Mouse (Mus musculus) heart, embryonic 11.5 days (tissue): ENCODE data around the gene Wdr47. TPM values are rescaled to one million over a fixed set of nuclear protein-coding genes. Genes with fewer than 3 reads are reported as not detected.

Experiments used
- ATAC-seq: fragments of 200-750 bp; cut with Nextera tagmentation; replicated peaks from 2 replicates; pipeline ENCODE4 v1.8.0; 2017; ENCODE audit warnings: moderate library complexity; ENCODE audit not compliant: insufficient number of reproducible peaks, low FRiP score, low TSS enrichment
- H3K27ac ChIP-seq: fragments of 300-500 bp; sonication (generic); 2 replicates; pipeline ENCODE4 v1.5.1; 2014; ENCODE audit warnings: mild to moderate bottlenecking, low read depth, low read length
- H3K27me3 ChIP-seq: fragments of 300-500 bp; sonication (generic); 2 replicates; pipeline ENCODE4 v1.6.1; 2014; ENCODE audit warnings: mild to moderate bottlenecking, low read length, mixed read lengths; ENCODE audit not compliant: control insufficient read depth, insufficient read depth
- H3K36me3 ChIP-seq: fragments of 300-500 bp; sonication (generic); 2 replicates; pipeline ENCODE4 v1.6.1; 2014; ENCODE audit warnings: mild to moderate bottlenecking, low read length, moderate library complexity, mixed read lengths; ENCODE audit not compliant: control insufficient read depth, insufficient read depth
- H3K4me1 ChIP-seq: fragments of 300-500 bp; sonication (generic); 2 replicates; pipeline ENCODE4 v1.6.1; 2014; ENCODE audit warnings: low read length; ENCODE audit not compliant: control insufficient read depth, insufficient read depth
- H3K4me2 ChIP-seq: fragments of 300-500 bp; sonication (generic); 2 replicates; pipeline ENCODE4 v1.6.1; 2014; ENCODE audit warnings: mild to moderate bottlenecking, moderate library complexity
- H3K4me3 ChIP-seq: fragments of 300-500 bp; sonication (generic); 2 replicates; pipeline ENCODE4 v1.5.1; 2014; ENCODE audit warnings: low read depth, low read length
- H3K9ac ChIP-seq: fragments of 300-500 bp; sonication (generic); 2 replicates; pipeline ENCODE4 v1.6.1; 2014; ENCODE audit warnings: mild to moderate bottlenecking, low read depth, low read length, moderate library complexity
- H3K9me3 ChIP-seq: fragments of 300-500 bp; sonication (generic); replicated peaks from 2 replicates; pipeline ENCODE4 v1.6.1; 2016; ENCODE audit warnings: low read length; ENCODE audit not compliant: control insufficient read depth
- WGBS: fragments of 180-500 bp; shearing (Covaris S2); extraction: QIAGEN DNeasy Blood & Tissue Kit; methylation state at CpG from one replicate; pipeline ENCODE4 v1.1.7; 2014; ENCODE audit not compliant: insufficient replicate concordance; 5-methylcytosine and 5-hydroxymethylcytosine counted together
- polyA plus RNA-seq: library from polyadenylated mRNA; unstranded; fragments of >200 nt; fragmentation: Nextera tagmentation; extraction: Ambion mirVana; gene quantifications from 2 replicates; pipeline ENCODE4 v1.2.1, GENCODE M21; 2014

The Wdr47 gene
- polyA plus RNA-seq, 1 experiment from 2014 or later, result 7.5 TPM

GRCm38 (mm10) chr3:108652866-108653642 is 62.0 kb downstream of the Wdr47 start:
- H3K4me2 ChIP-seq, result peak overlapping the region; percentile 60
- H3K27ac ChIP-seq, result no peak overlapping the region
- no peaks in the 10 kb centered on the region for H3K9me3 ChIP-seq
- no peak for ATAC-seq
- peak overlapping the region; percentile 28; the same call in 1 of the 2 replicates for H3K4me3 ChIP-seq
- H3K36me3 ChIP-seq, result no peaks in the 10 kb centered on the region
- peaks cover 8% of the 10 kb centered on the region for H3K4me1 ChIP-seq
- H3K27me3 ChIP-seq, result no peaks in the 10 kb centered on the region
- no peak overlapping the region for H3K9ac ChIP-seq
- 23% methylated on average over 9 of the region's 9 CpGs for WGBS

- Histone ChIP-seq H3K36me3 (no peaks in the 10 kb centered on the region), H3K9ac (peak within 1 kb of the TSS; percentile 96), H3K4me1 (peaks cover 8% of the 10 kb centered on the region), H3K4me3 (peak within 1 kb of the TSS; percentile 86), H3K4me2 (peak within 1 kb of the TSS; percentile 60), H3K27ac (0 out of 2 replicates have a peak within 1 kb of the TSS, but pooled peaks have one; percentile 68), H3K27me3 (no peaks in the 10 kb centered on the region), H3K9me3 (no peaks in the 10 kb centered on the region)
- WGBS, result under 1% methylated on average over 57 of the region's 57 CpGs
- peak; percentile 97 for ATAC-seq
These were observed 62.8 kb downstream of the Wdr47 start, which contains the start of gene Clcc1 for GRCm38 (mm10) chr3:108653710-108654379. Gene Clcc1, plus strand, starts transcription at chr3:108653913.

- H3K9me3 ChIP-seq, result no peaks in the 10 kb centered on the region
- peak overlapping the region; percentile 86 for H3K4me3 ChIP-seq
- peak overlapping the region; percentile 59 for H3K4me2 ChIP-seq
- no peaks in the 10 kb centered on the region for H3K27me3 ChIP-seq
- ATAC-seq, result no peak
- no peak overlapping the region for H3K27ac ChIP-seq
- WGBS, result 21% methylated on average over 14 of the region's 14 CpGs
- no peaks in the 10 kb centered on the region for H3K36me3 ChIP-seq
- H3K9ac ChIP-seq, result 0 out of 2 replicates have a peak overlapping the region, but pooled peaks have one; percentile 1
- H3K4me1 ChIP-seq, result peaks cover 8% of the 10 kb centered on the region
These were observed 63.5 kb downstream of the Wdr47 start for GRCm38 (mm10) chr3:108654566-108654965.

- Histone ChIP-seq H3K36me3 (no peaks in the 10 kb centered on the region), H3K4me3 (no peak overlapping the region), H3K4me1 (peaks cover 8% of the 10 kb centered on the region), H3K27me3 (no peaks in the 10 kb centered on the region), H3K4me2 (no peak overlapping the region), H3K27ac (no peak overlapping the region), H3K9me3 (no peaks in the 10 kb centered on the region), H3K9ac (no peak overlapping the region)
- ATAC-seq, result no peak
- 87% methylated on average over 7 of the region's 7 CpGs for WGBS
These were observed 64.4 kb downstream of the Wdr47 start for GRCm38 (mm10) chr3:108655486-108655885.

GRCm38 (mm10) chr3:108658612-108659011 is 67.5 kb downstream of the Wdr47 start:
- Histone ChIP-seq H3K4me1 (peaks cover 5% of the 10 kb centered on the region), H3K9me3 (no peaks in the 10 kb centered on the region), H3K36me3 (peaks cover 14% of the 10 kb centered on the region), H3K27ac (no peak overlapping the region), H3K4me3 (no peak overlapping the region), H3K27me3 (no peaks in the 10 kb centered on the region), H3K9ac (no peak overlapping the region), H3K4me2 (no peak overlapping the region)
- no peak for ATAC-seq
- 89% methylated on average over 9 of the region's 9 CpGs for WGBS

GRCm38 (mm10) chr3:108660941-108661340 is 69.9 kb downstream of the Wdr47 start:
- WGBS, result 74% methylated on average over 1 of the region's 1 CpGs
- Histone ChIP-seq H3K36me3 (peaks cover 18% of the 10 kb centered on the region), H3K9me3 (no peaks in the 10 kb centered on the region), H3K4me1 (no peaks in the 10 kb centered on the region), H3K9ac (no peak overlapping the region), H3K27me3 (no peaks in the 10 kb centered on the region), H3K4me2 (no peak overlapping the region), H3K4me3 (no peak overlapping the region), H3K27ac (no peak overlapping the region)
- ATAC-seq, result no peak

GRCm38 (mm10) chr3:108676616-108677015 is 85.5 kb downstream of the Wdr47 start:
- 79% methylated on average over 4 of the region's 4 CpGs for WGBS
- Histone ChIP-seq H3K4me3 (no peak overlapping the region), H3K36me3 (peaks cover 35% of the 10 kb centered on the region), H3K9me3 (no peaks in the 10 kb centered on the region), H3K4me1 (no peaks in the 10 kb centered on the region), H3K27me3 (no peaks in the 10 kb centered on the region), H3K9ac (no peak overlapping the region), H3K4me2 (no peak overlapping the region), H3K27ac (no peak overlapping the region)
- ATAC-seq, result no peak

- H3K4me1 ChIP-seq, result no peaks in the 10 kb centered on the region
- H3K9me3 ChIP-seq, result no peaks in the 10 kb centered on the region
- no peak for ATAC-seq
- H3K27ac ChIP-seq, result no peak overlapping the region
- H3K4me2 ChIP-seq, result no peak overlapping the region
- H3K27me3 ChIP-seq, result no peaks in the 10 kb centered on the region
- peaks cover 28% of the 10 kb centered on the region for H3K36me3 ChIP-seq
- WGBS, result 89% methylated on average over 4 of the region's 4 CpGs
- H3K4me3 ChIP-seq, result no peak overlapping the region
- H3K9ac ChIP-seq, result no peak overlapping the region
These were observed 89.9 kb downstream of the Wdr47 start for GRCm38 (mm10) chr3:108681004-108681403.
